Mouse (Mus musculus): ENCODE measurements around the gene H2afv. TPM values are rescaled to one million over a fixed set of nuclear protein-coding genes. Genes with fewer than 3 reads are reported as not detected.

The H2afv gene
- polyA plus RNA-seq, 1 experiment: 153 TPM

DNA sequence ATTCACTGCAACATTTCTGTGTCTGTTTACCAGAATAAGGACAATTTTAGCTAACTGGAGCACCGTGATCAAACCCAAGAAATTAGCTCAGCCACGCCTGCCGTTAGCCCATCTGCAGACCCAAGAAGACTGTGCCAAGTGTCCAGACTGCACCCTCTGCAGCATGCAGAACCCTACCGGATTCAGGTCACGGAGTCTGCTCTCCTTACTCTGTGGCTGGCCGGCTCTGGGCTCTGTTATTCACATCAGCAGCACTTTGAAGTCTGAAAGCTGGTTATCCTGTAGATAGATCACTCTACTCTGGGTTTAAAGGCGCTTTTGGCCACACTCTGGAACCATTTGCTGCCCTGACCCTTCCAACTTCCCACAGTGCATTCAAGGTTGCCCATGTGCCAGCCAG, 35.9 kb upstream of the H2afv start:
- TF ChIP-seq MAX (IDR thresholded peaks at IDR 0.05) (no peak), CEBPB (IDR thresholded peaks at IDR 0.05; ENCODE audit: low read depth) (no peak), MYOD1 (IDR thresholded peaks at IDR 0.05; ENCODE audit: control insufficient read depth, insufficient read length, low read depth) (no peak), FOSL1 (IDR thresholded peaks at IDR 0.05; ENCODE audit: insufficient read depth, low read length, poor library complexity, severe bottlenecking) (no peak), CTCF (IDR thresholded peaks at IDR 0.05; ENCODE audit: control insufficient read depth, insufficient read depth, insufficient read length) (no peak), USF1 (IDR thresholded peaks at IDR 0.05; ENCODE audit: low read depth) (no peak), MYOG (IDR thresholded peaks at IDR 0.05; ENCODE audit: control insufficient read depth, extremely low read depth, insufficient read length) (no peak)
- H3K27me3 ChIP-seq (ENCODE audit: control insufficient read depth, insufficient read depth, insufficient read length): no peaks in the 10 kb centered on the region
- H3K4me3 ChIP-seq (ENCODE audit: insufficient read depth, poor library complexity, severe bottlenecking): no peak overlapping the region
- H3K79me2 ChIP-seq (ENCODE audit: control insufficient read depth, insufficient read depth): peaks cover 5% of the 10 kb centered on the region
- H3K36me3 ChIP-seq (ENCODE audit: control insufficient read depth, insufficient read depth): no peaks in the 10 kb centered on the region
- H3K79me3 ChIP-seq (ENCODE audit: low read depth): no peaks in the 10 kb centered on the region
- no peak overlapping the region for H3ac ChIP-seq (ENCODE audit: control insufficient read depth, insufficient read length, low read depth)

DNA sequence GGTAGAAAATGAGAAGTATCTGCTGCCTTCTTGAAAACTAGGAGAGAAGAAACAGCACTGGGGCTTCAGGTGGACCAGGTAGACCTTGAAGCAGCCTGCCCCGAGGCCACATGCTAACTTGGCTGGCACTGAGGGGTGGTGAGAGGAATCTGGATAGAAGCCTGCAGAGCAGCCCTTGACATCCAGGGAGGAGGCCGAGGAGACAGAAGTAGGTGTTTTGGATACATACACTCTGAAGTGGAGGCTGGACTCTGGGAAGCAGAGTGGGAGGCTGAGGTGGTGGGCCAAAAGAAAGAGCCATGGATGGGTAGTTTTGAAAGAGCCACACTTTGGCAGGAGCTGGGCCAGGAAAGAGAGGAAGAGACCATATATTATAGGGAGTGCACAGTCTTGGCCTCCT, 35.0 kb upstream of the H2afv start:
- Histone ChIP-seq H3K79me3 (ENCODE audit: low read depth) (peaks cover 9% of the 10 kb centered on the region), H3K27me3 (ENCODE audit: control insufficient read depth, insufficient read depth, insufficient read length) (no peaks in the 10 kb centered on the region), H3K36me3 (ENCODE audit: control insufficient read depth, insufficient read depth) (peaks cover 7% of the 10 kb centered on the region), H3ac (ENCODE audit: control insufficient read depth, insufficient read length, low read depth) (no peak overlapping the region), H3K79me2 (ENCODE audit: control insufficient read depth, insufficient read depth) (peaks cover 15% of the 10 kb centered on the region), H3K4me3 (ENCODE audit: insufficient read depth, poor library complexity, severe bottlenecking) (no peak overlapping the region)
- TF ChIP-seq MYOG (IDR thresholded peaks at IDR 0.05; ENCODE audit: control insufficient read depth, extremely low read depth, insufficient read length) (no peak), USF1 (IDR thresholded peaks at IDR 0.05; ENCODE audit: low read depth) (no peak), MAX (IDR thresholded peaks at IDR 0.05) (no peak), FOSL1 (IDR thresholded peaks at IDR 0.05; ENCODE audit: insufficient read depth, low read length, poor library complexity, severe bottlenecking) (no peak), CTCF (IDR thresholded peaks at IDR 0.05; ENCODE audit: control insufficient read depth, insufficient read depth, insufficient read length) (no peak), MYOD1 (IDR thresholded peaks at IDR 0.05; ENCODE audit: control insufficient read depth, insufficient read length, low read depth) (no peak), CEBPB (IDR thresholded peaks at IDR 0.05; ENCODE audit: low read depth) (no peak)

DNA sequence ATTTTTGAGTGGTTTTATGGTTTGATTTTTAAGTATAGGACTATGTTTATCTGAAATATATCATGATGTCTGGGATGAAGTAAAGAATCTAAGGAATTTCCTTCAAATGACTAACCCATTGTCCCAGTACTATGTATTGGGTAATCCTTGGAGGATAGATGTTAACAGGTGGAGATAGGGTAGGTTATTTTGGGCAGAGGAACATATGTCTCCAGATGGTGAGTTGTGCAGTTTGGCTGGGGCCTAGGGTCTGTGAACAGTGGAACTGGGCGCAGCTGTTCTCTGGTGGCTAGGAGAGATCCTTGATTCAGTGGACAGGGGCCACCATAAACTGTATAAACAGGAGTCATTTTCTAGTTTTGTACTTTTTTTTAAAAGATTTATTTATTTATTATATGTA, 33.1 kb upstream of the H2afv start:
- H3K79me2 ChIP-seq (ENCODE audit: control insufficient read depth, insufficient read depth): peaks cover 34% of the 10 kb centered on the region
- TF ChIP-seq MYOD1 (IDR thresholded peaks at IDR 0.05; ENCODE audit: control insufficient read depth, insufficient read length, low read depth): peak; percentile 99
- TF ChIP-seq CEBPB (IDR thresholded peaks at IDR 0.05; ENCODE audit: low read depth): peak; percentile 96
- TF ChIP-seq CTCF (IDR thresholded peaks at IDR 0.05; ENCODE audit: control insufficient read depth, insufficient read depth, insufficient read length): no peak
- peaks cover 26% of the 10 kb centered on the region for H3K36me3 ChIP-seq (ENCODE audit: control insufficient read depth, insufficient read depth)
- H3K27me3 ChIP-seq (ENCODE audit: control insufficient read depth, insufficient read depth, insufficient read length): no peaks in the 10 kb centered on the region
- H3ac ChIP-seq (ENCODE audit: control insufficient read depth, insufficient read length, low read depth): no peak overlapping the region
- no peak overlapping the region for H3K4me3 ChIP-seq (ENCODE audit: insufficient read depth, poor library complexity, severe bottlenecking)
- H3K79me3 ChIP-seq (ENCODE audit: low read depth): peaks cover 28% of the 10 kb centered on the region

DNA sequence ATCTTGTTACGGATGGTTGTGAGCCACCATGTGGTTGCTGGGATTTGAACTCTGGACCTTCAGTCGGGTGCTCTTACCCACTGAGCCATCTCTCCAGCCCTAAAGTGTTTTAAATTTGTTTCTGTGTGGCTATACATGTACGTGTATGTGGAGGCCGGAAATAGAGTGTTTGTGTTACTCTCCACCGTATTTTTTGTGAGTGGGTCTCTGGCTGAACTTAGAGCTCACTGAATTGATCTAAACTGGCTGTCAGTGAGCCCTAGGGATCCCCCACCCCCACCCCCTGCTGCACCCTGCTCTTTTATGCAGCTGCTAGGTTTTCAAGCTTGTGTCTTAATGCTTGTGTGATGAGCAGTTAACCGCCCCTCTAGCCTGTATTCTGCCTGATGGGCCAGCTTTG, 32.6 kb upstream of the H2afv start:
- TF ChIP-seq MAX (IDR thresholded peaks at IDR 0.05) (no peak), MYOD1 (IDR thresholded peaks at IDR 0.05; ENCODE audit: control insufficient read depth, insufficient read length, low read depth) (no peak), USF1 (IDR thresholded peaks at IDR 0.05; ENCODE audit: low read depth) (no peak), CTCF (IDR thresholded peaks at IDR 0.05; ENCODE audit: control insufficient read depth, insufficient read depth, insufficient read length) (no peak), FOSL1 (IDR thresholded peaks at IDR 0.05; ENCODE audit: insufficient read depth, low read length, poor library complexity, severe bottlenecking) (no peak), CEBPB (IDR thresholded peaks at IDR 0.05; ENCODE audit: low read depth) (no peak), MYOG (IDR thresholded peaks at IDR 0.05; ENCODE audit: control insufficient read depth, extremely low read depth, insufficient read length) (no peak)
- H3ac ChIP-seq (ENCODE audit: control insufficient read depth, insufficient read length, low read depth): no peak overlapping the region
- H3K79me2 ChIP-seq (ENCODE audit: control insufficient read depth, insufficient read depth): peaks cover 39% of the 10 kb centered on the region
- H3K36me3 ChIP-seq (ENCODE audit: control insufficient read depth, insufficient read depth): peaks cover 31% of the 10 kb centered on the region
- H3K79me3 ChIP-seq (ENCODE audit: low read depth): peaks cover 31% of the 10 kb centered on the region
- H3K4me3 ChIP-seq (ENCODE audit: insufficient read depth, poor library complexity, severe bottlenecking): no peak overlapping the region
- no peaks in the 10 kb centered on the region for H3K27me3 ChIP-seq (ENCODE audit: control insufficient read depth, insufficient read depth, insufficient read length)

DNA sequence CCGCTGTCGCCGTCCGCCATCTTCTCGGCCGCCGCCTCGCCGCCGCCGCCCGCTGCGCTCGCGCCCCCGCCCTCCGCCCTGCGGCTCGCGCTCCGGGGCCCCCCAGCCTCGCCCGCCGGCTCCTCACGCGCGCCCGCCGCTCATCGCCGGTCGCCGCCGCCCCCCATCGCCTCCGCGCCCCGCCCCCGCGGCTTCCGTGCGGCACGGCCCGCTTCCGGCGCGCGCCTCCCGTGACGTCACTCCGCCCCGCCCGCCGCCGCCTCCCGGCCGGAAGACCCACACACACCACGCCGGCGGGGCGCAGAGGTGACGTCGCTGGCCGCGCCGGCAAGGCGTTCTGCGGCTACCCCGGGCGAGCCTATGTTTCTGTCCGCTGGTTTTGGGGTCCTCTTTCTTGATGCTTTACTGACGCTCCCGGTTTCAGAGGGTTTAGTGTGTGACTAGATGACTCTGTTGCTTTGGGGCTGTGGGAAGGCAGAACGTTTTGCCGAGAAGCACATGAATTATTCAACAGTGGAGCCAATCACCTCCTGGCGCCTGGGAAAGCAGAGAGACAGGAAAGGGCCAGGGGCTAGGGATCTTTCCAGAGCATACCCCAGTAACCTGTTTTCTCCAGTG, 31.7 kb upstream of the H2afv start, which contains the start of gene Purb:
TSS of gene Purb (minus strand) at position 51 of the 618 bp plus-strand sequence.
- H3K4me3 ChIP-seq (ENCODE audit: insufficient read depth, poor library complexity, severe bottlenecking): peak within 1 kb of the TSS; percentile 85
- peaks cover 40% of the 10 kb centered on the region for H3K79me3 ChIP-seq (ENCODE audit: low read depth)
- H3K79me2 ChIP-seq (ENCODE audit: control insufficient read depth, insufficient read depth): peaks cover 48% of the 10 kb centered on the region
- no peaks in the 10 kb centered on the region for H3K27me3 ChIP-seq (ENCODE audit: control insufficient read depth, insufficient read depth, insufficient read length)
- no peak for TF ChIP-seq CTCF (IDR thresholded peaks at IDR 0.05; ENCODE audit: control insufficient read depth, insufficient read depth, insufficient read length)
- no peak for TF ChIP-seq MYOD1 (IDR thresholded peaks at IDR 0.05; ENCODE audit: control insufficient read depth, insufficient read length, low read depth)
- TF ChIP-seq FOSL1 (IDR thresholded peaks at IDR 0.05; ENCODE audit: insufficient read depth, low read length, poor library complexity, severe bottlenecking): no peak
- TF ChIP-seq USF1 (IDR thresholded peaks at IDR 0.05; ENCODE audit: low read depth): no peak
- TF ChIP-seq CEBPB (IDR thresholded peaks at IDR 0.05; ENCODE audit: low read depth): no peak
- TF ChIP-seq MYOG (IDR thresholded peaks at IDR 0.05; ENCODE audit: control insufficient read depth, extremely low read depth, insufficient read length): no peak
- TF ChIP-seq MAX (IDR thresholded peaks at IDR 0.05): no peak
- H3ac ChIP-seq (ENCODE audit: control insufficient read depth, insufficient read length, low read depth): peak within 1 kb of the TSS; percentile 98
- H3K36me3 ChIP-seq (ENCODE audit: control insufficient read depth, insufficient read depth): peaks cover 40% of the 10 kb centered on the region
